Mouse (Mus musculus) forelimb bud, embryonic 11.5 days (tissue): ENCODE data around the gene Crat.
A peak's percentile ranks its signal among the peaks of the same experiment; 100 is the strongest.
"Not testable (repeated sequence)": the region's sequence is repeated elsewhere in the genome, so short reads cannot be mapped to it uniquely, and the experiment has no call there.

Experiments
- DNase-seq: peaks from one replicate; pipeline ENCODE4 v3.0.0-alpha.2; 2012; ENCODE audit warnings: low read depth, low spot score

Crat gene

GRCm38 (mm10) chr2:30440211-30440700 lies 24.6 kb upstream of the Crat start:
- DNase-seq, result no peak

DNA sequence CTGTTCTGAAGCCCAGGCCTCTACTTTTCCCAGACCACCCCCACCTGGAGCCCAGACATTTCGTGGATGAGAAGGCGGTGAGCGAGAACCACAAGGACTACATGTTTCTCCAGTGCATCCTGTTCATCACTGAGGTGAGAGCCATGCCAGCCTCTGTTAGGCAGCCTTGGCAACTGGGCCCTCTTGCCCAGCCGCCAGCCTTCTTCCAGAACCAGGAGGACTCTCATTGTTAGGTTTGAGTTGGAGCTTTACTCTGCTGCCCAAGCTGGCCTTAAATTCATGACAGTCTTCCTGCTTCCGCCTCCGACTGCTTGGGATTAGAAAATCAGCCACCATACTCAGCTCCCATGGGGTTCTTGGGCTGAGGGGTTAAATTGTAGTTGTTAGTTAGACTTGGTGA lies 24.0 kb upstream of the Crat start:
- DNase-seq, result no peak

DNA sequence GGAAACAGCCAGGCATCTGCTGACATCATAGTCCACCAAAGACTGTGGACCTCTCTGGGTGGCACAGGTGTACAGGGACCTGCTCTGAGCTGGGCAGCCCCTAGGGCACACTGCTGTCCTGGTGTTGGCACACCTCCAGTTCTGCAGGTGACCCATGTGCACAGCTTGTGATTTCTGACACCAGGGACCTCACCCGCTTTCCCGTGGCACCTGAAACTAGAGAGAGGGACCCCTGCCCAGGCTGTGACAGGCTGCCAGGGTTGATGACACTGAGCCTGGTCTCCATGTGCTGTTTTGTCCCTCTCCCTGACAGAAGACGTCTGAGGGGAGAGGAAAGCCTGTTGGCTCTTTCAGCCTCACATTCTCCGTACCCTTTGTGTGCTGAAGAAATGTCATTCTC lies 22.2 kb upstream of the Crat start:
- DNase-seq, result no peak

- no peak for DNase-seq
Measured at GRCm38 (mm10) chr2:30436809-30437208, 21.2 kb upstream of the Crat start.

- no peak for DNase-seq
Measured at GRCm38 (mm10) chr2:30436156-30436545, 20.5 kb upstream of the Crat start.

GRCm38 (mm10) chr2:30435326-30436155 lies 19.9 kb upstream of the Crat start:
- DNase-seq, result peak; percentile 84

DNA sequence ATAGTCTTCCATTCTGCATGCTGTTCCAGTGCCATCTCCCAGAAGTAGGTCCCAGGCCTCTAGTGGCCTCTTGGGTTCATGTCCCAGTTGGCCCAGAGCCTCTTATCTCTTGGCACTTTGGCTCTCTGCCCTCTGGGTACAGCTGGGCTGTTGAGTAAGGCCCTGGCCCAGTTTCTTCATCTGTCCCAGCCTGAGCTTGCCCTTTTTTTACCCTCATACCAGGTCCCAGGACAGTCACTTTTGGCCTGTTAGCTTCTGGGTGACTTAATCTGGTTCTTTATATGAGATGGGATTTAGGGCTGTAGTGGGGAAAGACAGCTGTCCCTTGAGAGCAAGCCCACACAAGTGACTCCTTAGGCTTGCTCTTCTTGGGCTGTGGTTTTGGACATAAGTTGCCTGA lies 13.5 kb upstream of the Crat start:
- no peak for DNase-seq

DNA sequence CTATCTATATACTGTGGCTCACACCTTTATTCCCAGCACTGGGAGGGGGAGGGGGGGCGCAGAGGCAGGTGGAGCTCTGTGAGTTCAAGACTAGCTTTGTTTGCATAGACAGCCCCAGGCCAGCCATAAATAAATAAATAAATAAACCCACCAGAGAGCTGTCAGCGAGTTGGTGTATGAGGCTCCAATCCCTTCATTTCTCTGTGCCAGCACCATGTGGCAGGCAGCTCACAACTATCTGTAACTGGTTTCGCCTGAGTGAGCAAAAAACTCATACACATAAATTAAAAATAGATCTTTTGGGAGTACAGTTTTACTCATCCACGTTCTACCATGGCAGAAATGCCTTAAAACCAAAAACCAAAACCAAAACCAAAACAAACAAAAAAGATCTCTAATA lies 5.8 kb upstream of the Crat start:
- DNase-seq, result no peak

DNA sequence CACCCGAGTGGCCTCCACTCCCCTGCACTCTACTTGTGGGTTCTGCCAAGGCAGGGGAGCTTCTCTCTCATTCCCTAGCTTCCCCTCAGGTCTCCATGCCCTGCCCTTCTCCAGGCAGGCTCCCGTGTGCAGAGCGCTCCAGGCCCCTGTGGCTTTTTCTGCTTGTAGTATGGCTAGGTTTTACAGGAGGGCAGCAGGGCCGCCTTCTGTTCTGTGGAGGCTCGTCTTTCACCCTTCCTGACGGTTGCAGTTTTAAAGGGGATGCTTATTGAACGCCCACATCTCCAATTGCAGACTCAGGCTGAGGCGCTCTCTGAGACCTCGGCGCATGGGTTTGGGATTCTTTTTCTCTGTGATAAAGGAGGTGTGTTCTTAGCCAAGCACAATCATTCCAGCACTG lies 3.5 kb upstream of the Crat start:
- peak; percentile 30 for DNase-seq

GRCm38 (mm10) chr2:30418259-30418658 lies 2.6 kb upstream of the Crat start:
- no peak for DNase-seq

DNA sequence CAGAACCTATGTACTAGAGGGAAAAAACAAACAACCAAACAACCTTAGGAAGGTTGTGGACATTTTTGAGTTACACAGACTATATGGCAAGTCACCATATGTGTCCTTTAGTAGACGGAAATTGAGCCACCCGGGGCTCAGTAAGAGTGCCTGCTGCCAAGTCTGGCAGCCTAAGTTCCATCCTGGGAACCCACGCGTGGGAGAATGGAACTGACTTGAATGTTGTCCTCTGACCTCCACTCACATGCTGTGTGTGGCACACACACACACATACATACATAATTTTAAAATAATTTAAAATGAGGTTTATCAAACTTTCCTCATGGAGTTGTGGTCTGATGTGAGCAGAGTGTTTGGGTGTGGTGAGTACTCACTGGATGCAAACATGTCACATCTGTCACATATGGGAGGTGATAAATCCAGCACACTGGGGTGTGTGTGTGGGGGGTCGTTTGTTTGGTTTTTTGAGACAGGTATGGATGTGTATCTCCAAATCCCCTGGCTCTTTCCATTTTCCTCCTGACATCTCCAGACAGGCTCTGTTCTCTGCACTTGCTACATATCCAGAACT lies 2.1 kb upstream of the Crat start:
- no peak for DNase-seq

DNA sequence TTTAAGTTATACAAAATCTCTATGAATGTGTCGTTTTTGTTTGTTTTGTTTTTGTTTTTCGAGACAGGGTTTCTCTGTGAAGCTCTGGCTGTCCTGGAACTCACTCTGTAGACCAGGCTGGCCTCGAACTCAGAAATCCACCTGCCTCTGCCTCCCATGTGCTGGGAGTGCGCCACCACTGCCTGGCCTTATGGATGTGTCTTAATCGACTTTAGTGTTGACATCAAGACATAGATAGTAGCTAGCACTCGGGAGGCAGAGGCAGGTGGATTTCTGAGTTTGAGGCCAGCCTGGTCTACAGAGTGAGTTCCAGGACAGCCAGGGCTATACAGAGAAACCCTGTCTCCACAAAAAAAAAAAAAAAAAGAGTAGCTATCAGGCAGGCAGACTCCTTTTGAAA lies 1.5 kb upstream of the Crat start:
- not testable (repeated sequence) for DNase-seq

- peak; percentile 20 for DNase-seq
Measured at GRCm38 (mm10) chr2:30416649-30416965, 994 bp upstream of the Crat start.

DNA sequence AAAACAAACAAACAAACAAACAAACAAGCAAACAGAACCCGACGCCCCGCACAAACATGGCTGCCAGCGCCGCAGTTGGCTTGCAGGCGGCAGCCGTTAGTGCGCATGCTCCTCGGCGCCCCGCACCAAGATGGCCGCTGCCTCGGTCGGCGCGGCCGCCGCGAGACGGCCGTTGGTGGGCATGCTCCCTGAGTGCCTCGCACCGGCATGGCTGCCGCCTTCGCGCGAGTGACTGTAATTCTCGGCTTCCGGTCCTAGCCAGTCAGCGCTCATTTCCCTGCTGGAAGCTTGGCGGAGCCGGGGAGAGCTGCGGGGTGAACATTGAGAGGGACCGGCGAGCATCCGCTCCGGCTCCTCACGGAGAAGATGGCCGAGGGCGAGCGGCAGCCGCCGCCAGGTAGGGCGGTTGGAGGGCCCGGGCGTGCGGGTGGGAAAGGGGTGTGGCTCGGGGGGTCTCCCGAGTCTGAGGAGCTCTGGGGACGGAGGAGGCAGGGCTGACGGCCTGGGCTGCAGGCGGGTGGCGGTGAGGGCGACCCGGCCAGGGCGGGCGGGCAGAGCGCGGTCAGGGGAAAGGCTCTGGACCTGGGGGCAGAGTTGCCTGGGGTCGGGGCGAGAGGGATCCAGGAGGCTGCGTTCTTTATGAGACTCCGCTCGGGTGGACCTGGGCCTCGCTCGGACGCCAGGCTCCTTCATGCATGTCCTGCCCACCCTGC lies 479 bp upstream of the Crat start, which contains the start of gene Ptpa:
TSS of gene Ptpa (plus strand) at position 104 of the 713 bp plus-strand sequence.
- peak; percentile 92 for DNase-seq

DNA sequence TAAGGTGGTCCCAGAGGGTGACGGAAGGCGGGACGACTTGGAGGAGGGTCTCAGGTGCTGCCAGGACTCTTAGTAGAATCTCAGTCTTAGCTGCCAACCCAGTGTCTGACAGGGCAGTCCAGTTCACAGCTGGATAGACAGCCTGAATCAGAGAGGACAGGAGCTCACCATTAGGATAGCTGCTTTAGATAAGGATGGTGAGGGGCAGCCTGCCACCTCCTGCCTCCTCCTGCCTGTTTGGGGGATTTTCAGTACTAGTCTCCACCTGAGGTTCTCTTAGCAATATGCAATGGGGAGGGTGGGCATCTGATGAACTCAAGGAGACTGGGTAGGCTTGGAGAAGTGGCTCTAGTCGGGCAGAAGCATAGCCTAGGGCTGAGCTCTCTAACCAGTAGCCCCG lies 932 bp downstream of the Crat start:
- no peak for DNase-seq

GRCm38 (mm10) chr2:30414101-30414500 lies 1.5 kb downstream of the Crat start:
- no peak for DNase-seq

- DNase-seq, result no peak
Measured at GRCm38 (mm10) chr2:30413038-30413973, 2.3 kb downstream of the Crat start.

DNA sequence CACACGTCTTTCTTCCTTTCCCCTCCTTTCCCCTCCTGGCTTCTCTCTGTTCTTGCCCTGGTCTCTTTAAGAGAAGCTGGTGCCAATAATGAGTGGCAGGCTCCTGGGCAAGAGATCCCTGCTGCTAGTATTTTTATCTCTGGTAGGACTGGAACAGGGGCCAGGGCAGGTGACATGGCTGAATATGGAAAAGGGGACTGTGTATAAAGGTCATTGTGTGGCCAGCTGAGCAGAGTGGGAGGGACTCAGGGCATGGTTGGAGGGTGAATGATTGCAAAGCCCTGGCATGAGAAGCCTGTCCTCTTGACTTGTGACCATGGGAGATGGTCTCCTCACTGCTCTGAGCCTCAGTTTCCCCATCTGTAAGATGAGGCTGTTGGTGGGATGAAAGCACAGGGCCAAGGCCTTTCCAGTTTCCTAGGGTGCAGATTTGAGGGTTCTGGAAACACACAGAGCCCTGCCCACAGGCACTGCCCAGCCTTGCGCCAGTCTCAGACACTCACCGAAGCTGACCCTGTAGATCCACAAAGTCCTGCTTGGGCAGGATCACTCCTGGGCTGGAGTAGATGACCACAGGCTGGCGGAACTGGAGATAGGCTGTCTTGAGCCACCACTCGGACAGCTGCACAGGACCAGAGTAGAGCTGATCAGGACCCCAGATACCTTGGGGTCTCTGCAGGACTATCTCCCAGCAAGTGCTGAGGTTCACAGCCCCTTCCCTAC lies 6.0 kb downstream of the Crat start:
- no peak for DNase-seq

- DNase-seq, result no peak
Measured at GRCm38 (mm10) chr2:30408452-30409100, 7.0 kb downstream of the Crat start.

DNA sequence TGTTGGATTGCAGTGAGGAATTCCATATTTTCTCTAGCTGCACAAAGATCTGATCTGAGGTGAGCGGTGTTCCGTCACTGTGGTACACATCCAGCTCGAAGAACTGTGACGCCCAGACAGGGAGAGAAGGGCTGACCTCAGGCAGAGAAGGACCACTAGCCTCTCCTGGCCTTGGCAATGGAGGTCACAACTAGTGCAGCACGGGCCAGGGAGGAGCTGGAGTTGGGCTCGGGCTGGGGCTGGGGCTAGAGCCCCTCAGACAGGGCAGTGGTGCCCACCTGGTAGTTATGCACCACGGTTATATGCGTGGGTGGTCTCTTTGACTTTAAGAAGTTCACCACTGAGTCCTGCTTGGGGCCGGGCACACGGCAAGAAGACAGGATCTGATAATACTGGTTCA lies 7.8 kb downstream of the Crat start:
- DNase-seq, result no peak
